Mouse (Mus musculus): Measurements from ENCODE around the gene Gpr89. TPM values are rescaled to one million over a fixed set of nuclear protein-coding genes. Genes with fewer than 3 reads are reported as not detected.

The Gpr89 gene
- total and polyA plus RNA-seq, 2 experiments from 2014 or later, result 21.7 to 30.0 TPM

DNA sequence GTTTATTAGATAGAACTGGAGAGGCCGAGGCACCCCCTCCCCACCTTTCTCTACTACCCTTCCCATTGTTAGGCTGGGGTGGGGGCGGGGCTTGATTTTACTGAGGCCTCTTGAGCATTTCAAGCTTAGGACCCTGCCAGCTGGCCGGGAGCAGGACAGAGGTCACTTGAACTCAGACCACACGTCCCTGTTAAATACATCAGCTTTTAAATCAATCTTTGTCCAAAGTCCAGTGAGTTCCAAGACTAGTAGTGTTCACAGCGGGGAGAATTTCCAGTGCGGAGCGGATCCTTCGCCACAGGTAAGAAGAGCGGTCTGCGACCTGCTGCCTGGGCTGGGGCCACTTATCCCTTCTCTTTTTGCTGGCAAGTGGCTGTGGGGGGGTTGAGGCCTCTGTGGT is 75.3 kb downstream of the Gpr89 start:
- H3K4me1 ChIP-seq (ENCODE audit: control insufficient read depth, insufficient read depth), result no peaks in the 10 kb centered on the region
- WGBS, result 85% methylated on average over 10 of the region's 10 CpGs
- H3K9me3 ChIP-seq (replicated peaks; ENCODE audit: control insufficient read depth, low read length), result no peaks in the 10 kb centered on the region
- DNase-seq (ENCODE audit: low spot score), result no peak
- no peak overlapping the region for H3K9ac ChIP-seq (replicated peaks; ENCODE audit: low read depth, low read length)
- H3K4me3 ChIP-seq (ENCODE audit: low read depth, low read length), result no peak overlapping the region
- TF ChIP-seq CTCF (IDR thresholded peaks at IDR 0.05; ENCODE audit: low read depth), result no peak
- no peak for TF ChIP-seq EP300 (IDR thresholded peaks at IDR 0.05; ENCODE audit: low read depth)
- ATAC-seq (ENCODE audit: insufficient read depth, low read depth), result no peak
- no peaks in the 10 kb centered on the region for H3K36me3 ChIP-seq (replicated peaks; ENCODE audit: control insufficient read depth, insufficient read depth, low read length)
- 0 out of 2 replicates have a peak, but pooled peaks cover 3% of the 10 kb centered on the region for H3K27me3 ChIP-seq (ENCODE audit: control insufficient read depth, insufficient read depth, low read length)
- no peak overlapping the region for H3K27ac ChIP-seq (ENCODE audit: low read depth)
- H3K4me2 ChIP-seq (ENCODE audit: low read depth, low read length), result no peak overlapping the region

GRCm38 (mm10) chr3:96828984-96829383 is 76.2 kb downstream of the Gpr89 start, which contains the start of the genes Pdzk1 and Cd160:
Gene Pdzk1, plus strand, starts transcription at chr3:96829284.
Gene Cd160, minus strand, starts transcription at chr3:96829351.
- 89% methylated on average over 1 of the region's 1 CpGs for WGBS
- 0 out of 2 replicates have a peak, but pooled peaks cover 3% of the 10 kb centered on the region for H3K27me3 ChIP-seq (ENCODE audit: control insufficient read depth, insufficient read depth, low read length)
- H3K36me3 ChIP-seq (replicated peaks; ENCODE audit: control insufficient read depth, insufficient read depth, low read length), result no peaks in the 10 kb centered on the region
- no peak for ATAC-seq (ENCODE audit: insufficient read depth, low read depth)
- H3K4me2 ChIP-seq (ENCODE audit: low read depth, low read length), result no peak within 1 kb of the TSS
- no peaks in the 10 kb centered on the region for H3K4me1 ChIP-seq (ENCODE audit: control insufficient read depth, insufficient read depth)
- TF ChIP-seq EP300 (IDR thresholded peaks at IDR 0.05; ENCODE audit: low read depth) (no peak), CTCF (IDR thresholded peaks at IDR 0.05; ENCODE audit: low read depth) (no peak)
- no peaks in the 10 kb centered on the region for H3K9me3 ChIP-seq (replicated peaks; ENCODE audit: control insufficient read depth, low read length)
- H3K9ac ChIP-seq (replicated peaks; ENCODE audit: low read depth, low read length), result no peak within 1 kb of the TSS
- H3K27ac ChIP-seq (ENCODE audit: low read depth), result no peak within 1 kb of the TSS
- DNase-seq (ENCODE audit: low spot score), result no peak
- no peak within 1 kb of the TSS for H3K4me3 ChIP-seq (ENCODE audit: low read depth, low read length)

GRCm38 (mm10) chr3:96828308-96828864 is 76.8 kb downstream of the Gpr89 start:
- DNase-seq (ENCODE audit: low spot score), result no peak
- TF ChIP-seq EP300 (IDR thresholded peaks at IDR 0.05; ENCODE audit: low read depth), result no peak
- no peak for TF ChIP-seq CTCF (IDR thresholded peaks at IDR 0.05; ENCODE audit: low read depth)
- WGBS, result 35% methylated on average over 15 of the region's 15 CpGs
- no peaks in the 10 kb centered on the region for H3K9me3 ChIP-seq (replicated peaks; ENCODE audit: control insufficient read depth, low read length)
- no peak for ATAC-seq (ENCODE audit: insufficient read depth, low read depth)
- no peak overlapping the region for H3K27ac ChIP-seq (ENCODE audit: low read depth)
- H3K36me3 ChIP-seq (replicated peaks; ENCODE audit: control insufficient read depth, insufficient read depth, low read length), result no peaks in the 10 kb centered on the region
- no peak overlapping the region for H3K9ac ChIP-seq (replicated peaks; ENCODE audit: low read depth, low read length)
- H3K27me3 ChIP-seq (ENCODE audit: control insufficient read depth, insufficient read depth, low read length), result 0 out of 2 replicates have a peak, but pooled peaks cover 3% of the 10 kb centered on the region
- H3K4me1 ChIP-seq (ENCODE audit: control insufficient read depth, insufficient read depth), result no peaks in the 10 kb centered on the region
- H3K4me2 ChIP-seq (ENCODE audit: low read depth, low read length), result no peak overlapping the region
- no peak overlapping the region for H3K4me3 ChIP-seq (ENCODE audit: low read depth, low read length)

DNA sequence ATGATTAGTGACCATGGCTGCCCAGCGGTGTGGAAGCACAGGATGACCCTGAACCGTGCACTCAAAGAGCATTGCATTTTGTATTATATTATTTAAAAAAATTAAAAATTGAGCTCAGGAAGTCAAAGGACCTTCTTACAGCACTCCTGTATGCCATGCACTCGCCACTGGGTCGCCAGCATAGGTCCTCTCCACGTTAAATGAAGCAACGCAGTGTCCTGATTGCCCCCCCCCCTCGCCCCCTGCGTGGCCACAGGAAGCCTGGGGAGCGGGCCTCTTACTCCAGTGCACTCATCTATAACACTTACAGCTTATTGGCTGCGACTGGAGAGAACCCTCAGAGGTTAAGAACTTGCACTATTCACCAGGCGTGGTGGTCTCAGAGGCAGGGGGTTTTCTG is 79.9 kb downstream of the Gpr89 start:
- DNase-seq (ENCODE audit: low spot score) (no peak), ATAC-seq (ENCODE audit: insufficient read depth, low read depth) (no peak)
- Histone ChIP-seq H3K9me3 (replicated peaks; ENCODE audit: control insufficient read depth, low read length) (no peaks in the 10 kb centered on the region), H3K27ac (ENCODE audit: low read depth) (no peak overlapping the region), H3K36me3 (replicated peaks; ENCODE audit: control insufficient read depth, insufficient read depth, low read length) (no peaks in the 10 kb centered on the region), H3K4me3 (ENCODE audit: low read depth, low read length) (no peak overlapping the region), H3K9ac (replicated peaks; ENCODE audit: low read depth, low read length) (no peak overlapping the region), H3K27me3 (ENCODE audit: control insufficient read depth, insufficient read depth, low read length) (no peaks in the 10 kb centered on the region), H3K4me2 (ENCODE audit: low read depth, low read length) (no peak overlapping the region), H3K4me1 (ENCODE audit: control insufficient read depth, insufficient read depth) (no peaks in the 10 kb centered on the region)
- WGBS, result 47% methylated on average over 11 of the region's 11 CpGs
- TF ChIP-seq CTCF (IDR thresholded peaks at IDR 0.05; ENCODE audit: low read depth) (no peak), EP300 (IDR thresholded peaks at IDR 0.05; ENCODE audit: low read depth) (no peak)

DNA sequence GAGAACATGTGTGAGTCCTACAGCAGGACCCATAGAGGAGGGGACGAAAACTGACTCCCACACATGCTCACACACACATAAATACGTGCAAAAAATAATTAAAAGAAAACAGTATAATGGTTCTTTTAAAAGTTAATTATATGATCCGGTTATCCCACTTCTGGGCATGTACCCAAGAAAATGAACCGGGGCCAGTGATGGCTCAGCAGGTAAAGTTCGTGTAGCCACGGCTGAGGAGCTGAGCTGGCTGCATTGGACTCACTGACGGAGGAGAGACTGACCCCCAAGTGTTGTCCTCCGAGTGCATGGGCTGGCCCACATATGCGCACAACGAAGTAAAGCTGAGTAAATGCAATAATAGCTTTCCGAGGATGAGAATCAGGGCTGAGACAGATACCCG is 80.5 kb downstream of the Gpr89 start:
- TF ChIP-seq EP300 (IDR thresholded peaks at IDR 0.05; ENCODE audit: low read depth) (no peak), CTCF (IDR thresholded peaks at IDR 0.05; ENCODE audit: low read depth) (no peak)
- H3K36me3 ChIP-seq (replicated peaks; ENCODE audit: control insufficient read depth, insufficient read depth, low read length), result no peaks in the 10 kb centered on the region
- no peak for DNase-seq (ENCODE audit: low spot score)
- 85% methylated on average over 12 of the region's 12 CpGs for WGBS
- H3K4me2 ChIP-seq (ENCODE audit: low read depth, low read length), result no peak overlapping the region
- H3K9ac ChIP-seq (replicated peaks; ENCODE audit: low read depth, low read length), result no peak overlapping the region
- H3K4me1 ChIP-seq (ENCODE audit: control insufficient read depth, insufficient read depth), result no peaks in the 10 kb centered on the region
- no peak overlapping the region for H3K27ac ChIP-seq (ENCODE audit: low read depth)
- H3K9me3 ChIP-seq (replicated peaks; ENCODE audit: control insufficient read depth, low read length), result no peaks in the 10 kb centered on the region
- H3K27me3 ChIP-seq (ENCODE audit: control insufficient read depth, insufficient read depth, low read length), result no peaks in the 10 kb centered on the region
- ATAC-seq (ENCODE audit: insufficient read depth, low read depth), result no peak
- no peak overlapping the region for H3K4me3 ChIP-seq (ENCODE audit: low read depth, low read length)

DNA sequence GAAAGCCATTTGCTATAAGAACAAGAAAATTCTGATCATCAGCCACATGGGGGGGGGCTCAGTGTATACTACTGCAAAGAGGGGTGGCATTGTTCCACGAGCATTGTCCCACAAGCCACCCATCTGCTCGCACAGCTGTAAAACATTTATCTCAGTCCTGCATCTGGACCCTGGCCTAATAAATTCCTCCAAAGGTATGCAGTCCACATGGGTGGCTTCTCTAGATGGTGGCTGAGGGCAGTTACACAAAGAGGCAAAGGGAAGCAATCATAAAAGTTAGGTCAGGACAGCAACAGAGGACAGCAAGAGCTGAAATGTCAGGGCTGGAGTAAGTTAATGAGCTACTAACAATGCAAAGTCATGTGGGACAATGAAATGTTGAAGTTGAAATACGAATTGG is 81.4 kb downstream of the Gpr89 start:
- TF ChIP-seq CTCF (IDR thresholded peaks at IDR 0.05; ENCODE audit: low read depth) (no peak), EP300 (IDR thresholded peaks at IDR 0.05; ENCODE audit: low read depth) (no peak)
- no peak overlapping the region for H3K4me2 ChIP-seq (ENCODE audit: low read depth, low read length)
- no peaks in the 10 kb centered on the region for H3K36me3 ChIP-seq (replicated peaks; ENCODE audit: control insufficient read depth, insufficient read depth, low read length)
- H3K9me3 ChIP-seq (replicated peaks; ENCODE audit: control insufficient read depth, low read length), result no peaks in the 10 kb centered on the region
- 52% methylated on average over 3 of the region's 3 CpGs for WGBS
- H3K9ac ChIP-seq (replicated peaks; ENCODE audit: low read depth, low read length), result no peak overlapping the region
- no peaks in the 10 kb centered on the region for H3K27me3 ChIP-seq (ENCODE audit: control insufficient read depth, insufficient read depth, low read length)
- ATAC-seq (ENCODE audit: insufficient read depth, low read depth), result no peak
- no peak overlapping the region for H3K4me3 ChIP-seq (ENCODE audit: low read depth, low read length)
- no peak overlapping the region for H3K27ac ChIP-seq (ENCODE audit: low read depth)
- DNase-seq (ENCODE audit: low spot score), result no peak
- H3K4me1 ChIP-seq (ENCODE audit: control insufficient read depth, insufficient read depth), result no peaks in the 10 kb centered on the region
